Mouse (Mus musculus) heart, adult 2 months (tissue): Measurements from ENCODE around the gene Gm1330.

Experiments used
- CTCF ChIP-seq: fragments of 200-600 bp; IDR thresholded peaks from 2 replicates; pipeline ENCODE4 v1.8.1; 2022; ENCODE audit warnings: antibody characterized with exemption, mild to moderate bottlenecking, moderate library complexity
- POLR2A ChIP-seq: fragments of 200-500 bp; IDR thresholded peaks from 2 replicates; pipeline ENCODE4 v1.6.1; 2011; ENCODE audit warnings: mild to moderate bottlenecking, low read depth, low read length, control low read depth; ENCODE audit not compliant: insufficient read depth

DNA sequence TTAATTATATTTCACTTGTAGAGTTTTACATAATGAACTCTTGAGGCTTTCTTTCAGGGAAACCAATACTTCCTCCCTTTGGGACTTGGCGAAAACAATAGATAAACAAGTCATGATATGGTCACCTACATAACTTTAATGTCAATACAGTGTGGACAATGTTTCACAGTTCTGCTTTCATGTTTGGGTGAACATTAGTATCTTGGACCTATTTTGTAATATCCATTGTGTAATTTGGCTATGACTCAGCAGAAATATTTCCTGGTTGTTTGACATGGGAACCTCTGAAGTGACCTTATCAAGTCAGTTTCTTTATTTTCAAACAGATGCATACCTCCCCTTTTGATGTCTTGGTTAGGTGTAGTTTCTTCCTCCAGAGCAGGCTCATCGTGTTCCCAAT lies 1.8 kb upstream of the Gm1330 start:
- no peak for TF ChIP-seq POLR2A
- no peak for TF ChIP-seq CTCF
